Mouse (Mus musculus) yolk sac, embryonic 10.5 days (tissue): ENCODE results near the gene Kdm2a.

Experiments
- DNase-seq: peaks from one replicate; pipeline ENCODE4 v3.0.0-alpha.2; 2017; ENCODE audit warnings: low spot score

The Kdm2a gene

DNA sequence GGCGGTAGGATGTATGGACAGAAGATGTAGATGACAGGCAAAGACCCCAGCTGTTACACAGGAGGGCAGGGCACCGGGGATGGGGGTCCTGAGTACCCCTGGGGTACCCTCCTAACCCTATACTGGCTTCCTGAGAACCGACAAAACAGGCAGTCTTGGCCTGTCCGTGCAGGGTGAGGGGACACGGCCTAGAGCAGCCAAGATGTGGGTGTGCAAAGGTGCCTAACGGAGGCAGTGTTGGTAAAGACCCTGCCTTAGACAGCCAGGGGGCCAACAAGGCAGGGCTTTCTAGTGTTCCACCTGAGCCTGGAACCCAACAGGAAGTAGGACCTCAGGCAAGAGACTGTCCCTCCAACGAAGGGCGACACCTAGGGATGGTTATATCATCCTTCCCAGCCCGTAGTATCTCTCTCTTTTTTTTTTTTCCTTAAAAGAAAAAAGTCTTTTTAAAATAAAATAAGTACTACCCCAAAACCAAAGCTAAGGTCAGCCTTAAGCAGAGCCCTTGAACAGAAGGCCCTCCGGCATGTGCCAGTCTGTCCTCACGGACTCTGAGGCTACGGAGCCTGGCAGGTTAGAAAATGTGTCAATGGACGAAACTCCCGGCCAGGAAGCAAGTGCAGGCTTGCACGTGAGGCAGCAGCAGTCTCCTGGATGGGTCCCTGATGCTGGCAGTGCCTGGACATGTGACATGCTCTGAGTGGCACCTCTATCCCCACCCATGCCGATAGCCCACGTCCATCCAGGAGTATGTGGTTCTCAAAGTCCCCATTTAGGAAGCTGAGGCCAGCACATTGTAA, 99.6 kb downstream of the Kdm2a start:
- DNase-seq = no peak

DNA sequence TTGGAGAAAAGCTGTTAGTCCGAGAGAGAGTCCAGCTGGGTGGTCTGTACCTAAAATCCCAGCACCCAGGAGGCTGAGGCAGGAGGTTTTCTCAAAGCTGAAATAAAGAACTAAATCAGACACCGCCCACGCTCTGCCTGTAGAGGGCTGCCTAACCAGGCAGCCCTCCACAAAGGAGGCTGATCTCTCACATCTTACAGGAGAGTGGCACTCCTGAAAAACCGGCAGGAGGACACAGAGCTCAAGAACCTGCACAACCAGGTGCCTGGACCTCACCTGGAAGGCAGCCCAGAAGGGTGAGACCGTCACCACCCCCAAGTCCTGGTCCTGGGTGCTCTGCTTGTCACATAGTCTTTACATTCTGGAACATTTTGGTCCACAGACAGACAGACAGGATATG, 100.2 kb downstream of the Kdm2a start:
- no peak for DNase-seq

DNA sequence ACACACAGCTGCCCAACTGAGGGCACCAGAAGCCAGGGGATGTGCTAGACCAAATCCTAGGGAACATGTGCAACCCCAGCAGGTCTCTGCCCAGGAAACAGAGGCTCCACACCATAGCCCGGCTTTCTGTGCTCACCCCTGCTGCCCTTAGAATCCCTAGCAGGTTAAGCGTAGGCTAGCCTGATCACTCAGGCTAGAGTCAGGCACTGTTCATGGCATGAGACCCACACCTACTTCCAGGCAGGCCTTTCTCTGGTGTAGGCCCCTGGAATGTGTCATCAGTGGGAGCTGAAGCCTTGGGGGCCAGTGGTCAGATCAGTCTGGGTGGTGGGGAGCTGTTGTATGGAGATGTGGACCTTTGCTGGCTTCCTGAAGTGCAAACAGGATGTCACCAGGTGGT, 101.5 kb downstream of the Kdm2a start:
- DNase-seq = no peak

DNA sequence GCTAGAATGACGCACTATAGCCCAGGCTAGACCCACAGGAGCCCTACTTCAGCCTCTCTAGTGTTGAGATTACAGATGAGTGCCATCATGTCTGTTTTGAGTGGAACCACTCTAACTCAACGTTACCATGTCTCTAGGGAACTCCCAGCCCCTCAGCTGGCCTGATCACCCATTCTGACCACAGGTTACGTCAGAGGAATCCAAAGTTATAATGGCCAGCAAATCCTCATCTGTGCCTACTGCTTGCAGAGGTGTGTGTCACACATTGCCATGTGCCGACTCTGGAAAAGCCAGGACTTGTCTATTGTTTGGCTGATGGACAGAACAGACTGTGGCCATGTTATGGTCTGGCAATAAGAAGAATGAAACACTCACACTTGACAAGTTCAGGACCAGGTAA, 102.7 kb downstream of the Kdm2a start:
- no peak for DNase-seq

DNA sequence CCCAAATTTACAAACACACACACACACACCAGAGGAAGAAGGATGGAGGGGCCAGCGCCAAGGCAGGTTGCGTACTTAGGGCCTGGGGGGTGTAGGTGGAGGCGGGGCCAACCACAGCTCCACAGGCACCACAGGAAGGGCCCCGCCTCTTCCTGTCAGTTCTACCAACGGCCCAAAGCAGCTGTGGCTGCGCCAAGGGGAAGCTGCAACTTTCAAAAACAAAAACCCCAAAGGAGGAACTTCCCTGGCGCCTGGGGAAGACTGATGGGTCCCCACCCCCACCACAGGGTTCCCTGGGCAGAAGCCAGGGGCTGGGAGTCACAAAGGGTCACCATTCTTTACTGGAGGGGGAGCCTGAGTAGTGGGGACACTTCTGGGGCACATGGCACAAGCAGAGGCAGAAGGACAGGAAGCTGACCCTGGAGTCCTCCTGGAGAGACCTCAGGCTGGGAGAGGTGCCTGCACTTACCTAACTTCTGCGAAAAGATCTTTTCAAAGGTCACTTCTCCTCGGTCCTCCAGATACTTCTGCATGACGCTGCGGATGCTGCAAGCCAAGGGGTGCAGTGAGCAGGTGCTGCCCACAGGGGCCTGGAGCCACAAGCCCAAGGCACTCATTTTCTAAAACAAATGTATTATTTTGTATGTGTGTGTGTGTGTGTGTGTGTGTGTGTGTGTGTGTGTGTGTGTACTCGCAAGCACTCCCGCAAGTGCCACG, 103.5 kb downstream of the Kdm2a start:
- DNase-seq = no peak

DNA sequence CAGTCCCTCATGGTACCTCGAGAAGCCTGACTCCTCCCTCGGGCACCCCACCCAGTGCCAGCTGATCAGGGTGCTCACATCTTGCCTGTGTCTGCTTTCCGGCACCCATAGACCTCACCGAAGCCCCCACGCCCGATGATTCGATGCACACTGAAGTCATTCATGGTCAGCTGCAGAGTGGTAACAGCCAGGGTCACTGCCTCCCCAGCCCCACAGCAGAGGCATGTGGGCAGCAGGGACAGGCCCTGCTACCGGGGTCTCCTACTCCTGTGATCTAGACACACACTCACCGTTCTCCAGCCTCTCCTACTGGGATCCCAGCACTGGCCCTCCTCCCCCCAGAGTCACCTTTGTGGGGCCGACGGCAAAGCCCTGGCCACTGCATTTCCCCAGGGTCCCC, 106.9 kb downstream of the Kdm2a start:
- no peak for DNase-seq

DNA sequence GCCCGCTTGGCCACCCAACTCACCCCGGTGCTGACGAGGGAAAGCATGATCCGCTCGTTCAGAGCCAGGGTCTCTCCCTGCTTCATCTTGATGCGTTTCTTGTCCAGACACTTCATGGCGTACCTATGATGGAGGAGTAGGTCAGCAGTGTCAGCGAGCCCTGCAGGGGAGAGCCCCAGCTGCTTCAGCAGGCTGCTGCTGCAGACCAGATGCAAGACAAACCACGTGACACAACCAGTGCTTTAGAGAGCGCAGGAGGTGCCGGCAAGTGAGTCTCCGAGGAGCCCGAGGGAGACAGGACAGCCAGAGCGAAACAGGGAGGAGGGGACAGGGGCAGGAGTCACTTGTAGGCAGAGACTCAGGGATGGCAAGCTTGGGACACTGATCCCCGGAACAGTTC, 107.3 kb downstream of the Kdm2a start:
- no peak for DNase-seq

DNA sequence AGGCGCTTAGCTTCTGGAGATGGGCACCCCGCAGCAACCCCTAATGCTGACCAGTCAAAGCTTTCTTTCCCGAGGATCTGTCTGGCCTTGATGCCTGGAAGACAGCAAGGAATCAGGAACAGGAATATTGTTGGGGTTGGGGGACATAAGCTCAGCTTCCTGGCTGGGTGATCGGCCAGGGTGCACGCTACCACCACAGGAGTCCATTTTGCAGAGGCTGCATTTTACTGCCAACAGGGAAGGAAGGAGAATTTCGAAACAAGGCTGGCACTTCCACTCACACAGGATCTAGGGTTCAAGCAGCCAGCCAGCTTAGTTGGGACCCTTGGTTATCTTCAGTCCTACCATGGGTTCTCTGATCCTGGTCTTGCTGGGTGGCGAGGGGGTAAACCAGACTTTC, 114.4 kb downstream of the Kdm2a start:
- DNase-seq = no peak

DNA sequence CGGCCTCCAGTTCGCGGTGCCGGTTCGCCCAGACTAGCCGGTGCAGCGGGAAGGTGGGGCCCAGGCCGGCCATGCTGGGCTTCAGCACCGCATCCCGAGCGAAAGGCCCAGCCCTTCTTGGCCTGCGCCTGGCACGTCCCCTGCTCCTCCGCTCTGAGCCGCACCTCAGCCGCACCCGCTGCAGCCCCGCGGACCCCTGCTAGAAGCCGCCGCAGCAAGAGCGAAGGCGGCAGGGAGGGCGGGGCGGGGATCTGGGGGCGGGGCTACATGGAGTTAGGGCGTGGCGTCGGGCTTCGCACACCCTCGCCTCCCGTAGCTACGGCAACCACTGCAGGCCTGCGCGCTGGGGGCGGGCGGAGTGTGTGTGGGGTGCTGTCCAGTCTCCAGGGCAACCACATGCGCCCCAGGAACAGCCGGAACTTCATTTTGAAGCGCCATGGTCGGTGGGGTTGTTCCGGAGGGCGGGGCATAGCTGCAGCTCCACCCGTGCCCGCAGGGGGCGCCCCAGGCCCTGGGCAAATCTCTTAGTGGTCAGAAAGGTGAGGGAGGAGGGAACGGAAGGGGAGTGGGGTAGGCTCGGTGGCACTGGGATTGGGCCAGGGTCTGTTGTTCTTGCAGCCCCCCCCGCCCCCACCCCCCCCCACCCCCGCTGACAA, 115.1 kb downstream of the Kdm2a start, which contains the start of gene Ankrd13d:
Gene Ankrd13d, minus strand, starts transcription at position 240 of the 656 bp plus-strand sequence.
- DNase-seq = peak; percentile 89

DNA sequence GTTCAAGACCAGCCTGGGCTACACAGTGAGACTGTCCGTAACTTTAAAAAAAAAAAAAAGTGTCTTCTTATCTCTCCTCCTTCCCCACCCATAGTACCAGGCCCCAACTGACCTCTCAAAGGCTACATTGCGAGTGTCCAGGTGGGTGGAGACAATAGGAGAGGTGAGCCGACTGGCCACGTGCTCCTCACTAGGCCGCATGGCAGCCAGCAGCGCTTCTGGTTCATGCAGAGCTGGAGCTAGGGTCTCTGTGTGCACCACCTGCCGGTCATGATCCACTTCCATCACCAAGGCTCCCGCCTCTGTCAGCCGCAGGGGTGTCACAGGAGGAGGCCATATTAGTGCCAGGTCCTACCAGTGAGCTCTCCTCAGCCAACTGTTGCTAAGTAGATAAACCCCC, 117.7 kb downstream of the Kdm2a start:
- no peak for DNase-seq

DNA sequence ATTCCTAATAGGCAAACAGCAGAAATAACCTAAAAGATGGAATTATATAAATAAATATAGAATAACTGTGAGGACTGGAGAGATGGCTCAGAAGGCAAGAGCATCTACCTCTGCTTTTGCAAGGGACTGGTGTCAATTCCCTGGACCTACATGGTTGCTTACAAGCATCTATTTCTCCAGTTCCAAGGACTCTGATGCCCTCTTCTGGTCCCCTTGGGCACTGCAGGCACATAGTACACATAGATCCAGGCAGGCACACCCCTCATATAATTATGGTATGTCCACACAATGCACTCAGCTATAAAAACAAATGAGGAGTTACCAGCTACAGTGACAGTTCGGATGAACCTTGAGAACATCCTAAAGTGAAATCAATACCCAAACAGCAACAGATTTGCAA, 118.6 kb downstream of the Kdm2a start:
- DNase-seq = no peak

DNA sequence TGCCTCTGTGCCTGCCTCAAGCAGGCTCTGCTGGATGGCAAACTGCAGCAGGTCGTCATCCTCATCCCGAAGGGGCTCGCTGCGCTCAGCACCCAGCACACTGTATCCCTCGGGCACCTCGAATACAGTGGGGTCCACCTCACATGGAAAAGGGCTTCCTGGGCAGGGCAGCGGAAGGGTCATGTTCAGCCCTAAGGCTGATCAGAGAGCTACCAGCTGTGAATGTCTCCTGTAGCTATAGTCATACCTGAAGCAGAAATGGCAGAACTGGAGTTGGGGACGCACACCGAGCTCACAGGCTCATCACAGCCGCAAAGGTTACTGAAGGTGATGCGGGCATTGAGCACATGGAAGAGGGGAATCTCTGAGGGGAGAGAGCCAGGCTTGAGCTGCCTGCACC, 127.1 kb downstream of the Kdm2a start:
- DNase-seq = no peak

DNA sequence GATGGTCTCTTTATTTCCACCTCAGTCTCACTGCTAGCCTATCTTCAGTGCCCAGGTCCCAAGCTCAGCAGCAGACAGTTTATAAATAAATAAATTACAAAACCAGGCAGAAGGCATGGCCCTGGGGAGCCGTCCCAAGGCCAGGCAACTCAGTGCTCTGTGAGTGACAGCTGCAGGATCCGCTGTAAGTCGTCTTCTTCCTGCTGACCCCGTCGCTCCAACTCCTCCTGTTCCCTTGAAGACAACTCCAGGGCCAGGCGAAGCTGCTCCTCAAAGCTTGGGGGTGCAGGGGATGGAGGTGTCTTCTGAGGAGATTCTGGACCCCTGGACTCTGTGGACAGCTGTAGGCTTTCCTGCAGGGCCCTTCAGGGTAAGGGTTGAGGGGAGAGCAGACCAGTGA, 127.9 kb downstream of the Kdm2a start:
- no peak for DNase-seq

DNA sequence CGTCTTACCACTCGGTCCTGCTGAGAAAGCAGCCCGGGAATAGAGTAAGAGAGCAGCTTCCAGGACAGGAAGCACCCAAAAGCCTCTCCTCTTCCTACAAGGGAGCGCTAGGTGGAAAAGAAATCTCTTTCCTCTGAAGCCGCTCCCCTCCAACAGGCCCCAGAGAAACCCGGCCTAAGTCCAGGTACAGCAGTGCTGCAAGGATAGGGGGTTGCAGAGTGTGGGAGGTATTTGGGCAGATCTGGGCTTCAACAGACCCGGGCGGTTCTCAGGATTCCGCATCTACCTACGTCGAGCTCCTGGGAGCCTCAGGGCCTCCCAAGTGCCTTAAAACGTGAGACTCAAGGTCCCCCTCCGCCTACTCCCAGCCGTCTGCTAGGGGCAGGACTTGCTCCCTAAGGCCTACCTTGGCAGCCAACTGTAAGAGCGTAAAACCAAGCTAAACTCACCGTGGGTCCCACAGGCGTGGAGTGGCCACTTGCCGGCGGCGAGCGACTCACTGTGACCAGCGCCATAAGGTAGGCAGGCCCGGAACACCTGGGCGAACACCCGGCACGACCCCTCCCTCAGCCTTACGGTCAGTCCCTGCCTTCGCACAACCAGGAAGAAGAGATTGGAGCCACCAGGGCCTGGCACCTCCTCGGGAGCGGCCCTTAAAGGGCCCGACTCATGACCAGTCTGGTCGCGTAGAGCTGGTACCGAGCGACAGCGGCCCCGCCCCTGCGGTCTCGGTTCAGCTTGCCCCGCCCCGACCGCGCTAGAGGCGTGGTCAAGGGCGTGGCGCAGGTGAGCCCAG, 129.3 kb downstream of the Kdm2a start, which contains the start of gene Ssh3:
Gene Ssh3, minus strand, starts transcription at position 615 of the 796 bp plus-strand sequence.
- peak; percentile 75 for DNase-seq

DNA sequence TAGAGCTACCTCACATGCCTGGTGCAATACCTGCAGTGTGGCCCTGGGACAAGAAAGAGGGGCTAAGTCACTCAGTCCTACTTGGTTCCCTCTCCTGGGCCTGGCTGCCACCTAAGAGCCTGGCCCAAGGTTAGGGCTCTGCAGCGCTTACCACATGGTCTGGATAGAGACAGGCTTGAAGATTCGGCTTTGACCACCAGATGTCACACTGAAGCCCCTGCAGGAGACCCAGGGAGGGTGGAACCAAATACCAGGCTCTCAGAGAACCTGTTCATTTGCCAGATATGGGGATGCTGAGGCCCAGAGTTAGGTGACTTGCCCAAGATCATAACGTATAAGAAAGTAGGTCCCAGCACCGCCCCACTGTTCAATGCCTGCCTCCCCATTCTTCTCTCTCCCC, 132.1 kb downstream of the Kdm2a start:
- DNase-seq = no peak
